Mouse (Mus musculus): ENCODE data around the gene Caprin2. TPM values are rescaled to one million over a fixed set of nuclear protein-coding genes. Genes with fewer than 3 reads are reported as not detected.
A peak's percentile ranks its signal among the peaks of the same experiment; 100 is the strongest.
"Not testable (repeated sequence)": the region's sequence is repeated elsewhere in the genome, so short reads cannot be mapped to it uniquely, and the experiment has no call there.

The Caprin2 gene
- total RNA-seq (2021) = 10 to 100 TPM; 10.1 to 10.3 TPM
- long read RNA-seq, experiment 1, partial matches to known transcripts = 0 of 3 reads
- long read RNA-seq, experiment 1, other reads (novel, unspliced or antisense) = 2 of 3 reads
- long read RNA-seq, experiment 2, transcript Caprin2-202 (19 exons, 3,697 nt) = major isoform, 5 of 21 reads
- long read RNA-seq, experiment 2, partial matches to known transcripts = 4 of 21 reads
- long read RNA-seq, experiment 2, other reads (novel, unspliced or antisense) = 8 of 21 reads

- peak; percentile 91 to 96 for DNase-seq (ENCODE audit: low spot score in 2 of 2)
Observed at GRCm38 (mm10) chr6:148895773-148896506, at the start of gene Caprin2. TSS of gene Caprin2 (minus strand) at chr6:148896237.

- DNase-seq (ENCODE audit: low spot score in 2 of 2) = peak; percentile 63 to 74
Observed at GRCm38 (mm10) chr6:148944767-148945508, 48.9 kb upstream of the Caprin2 start.

GRCm38 (mm10) chr6:148944344-148944766 lies 48.3 kb upstream of the Caprin2 start:
- no peak for DNase-seq (ENCODE audit: low spot score in 2 of 2)

GRCm38 (mm10) chr6:148943695-148944094 lies 47.7 kb upstream of the Caprin2 start:
- no peak for DNase-seq (ENCODE audit: low spot score in 2 of 2)

- no peak for DNase-seq (ENCODE audit: low spot score in 2 of 2)
Observed at GRCm38 (mm10) chr6:148942406-148942805, 46.4 kb upstream of the Caprin2 start.

- DNase-seq (ENCODE audit: low spot score in 2 of 2) = no peak
Observed at GRCm38 (mm10) chr6:148941880-148942279, 45.8 kb upstream of the Caprin2 start.

DNA sequence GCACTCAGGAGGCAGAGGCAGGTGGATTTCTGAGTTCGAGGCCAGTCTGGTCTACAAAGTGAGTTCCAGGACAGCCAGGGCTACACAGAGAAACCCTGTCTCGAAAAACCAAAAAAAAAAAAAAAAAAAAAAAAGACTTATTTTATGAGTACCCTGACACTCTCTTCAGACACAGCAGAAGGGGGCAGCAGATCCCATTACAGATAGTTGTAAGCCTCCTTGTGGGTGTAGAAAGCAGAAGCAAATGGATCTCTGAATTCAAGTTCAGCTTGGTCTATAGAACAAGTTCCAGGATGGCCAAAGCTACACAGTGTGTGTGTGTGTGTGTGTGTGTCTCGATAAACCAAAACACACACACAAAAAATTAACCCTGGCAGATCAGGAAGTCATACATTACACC lies 44.3 kb upstream of the Caprin2 start:
- not testable (repeated sequence) for DNase-seq (ENCODE audit: low spot score in 2 of 2)

GRCm38 (mm10) chr6:148937693-148938092 lies 41.7 kb upstream of the Caprin2 start:
- no peak for DNase-seq (ENCODE audit: low spot score in 2 of 2)

GRCm38 (mm10) chr6:148934961-148935590 lies 39.0 kb upstream of the Caprin2 start:
- no peak for DNase-seq (ENCODE audit: low spot score in 2 of 2)

GRCm38 (mm10) chr6:148931281-148931680 lies 35.2 kb upstream of the Caprin2 start:
- no peak for DNase-seq (ENCODE audit: low spot score in 2 of 2)

- no peak for DNase-seq (ENCODE audit: low spot score in 2 of 2)
Observed at GRCm38 (mm10) chr6:148918841-148919398, 22.9 kb upstream of the Caprin2 start.

- no peak for DNase-seq (ENCODE audit: low spot score in 2 of 2)
Observed at GRCm38 (mm10) chr6:148917672-148918071, 21.6 kb upstream of the Caprin2 start.

GRCm38 (mm10) chr6:148916817-148917216 lies 20.8 kb upstream of the Caprin2 start:
- DNase-seq (ENCODE audit: low spot score in 2 of 2) = peak in 1 of 2 experiments; percentile 24

- DNase-seq (ENCODE audit: low spot score in 2 of 2) = peak in 1 of 2 experiments; percentile 35
Observed at GRCm38 (mm10) chr6:148913938-148914337, 17.9 kb upstream of the Caprin2 start.

DNA sequence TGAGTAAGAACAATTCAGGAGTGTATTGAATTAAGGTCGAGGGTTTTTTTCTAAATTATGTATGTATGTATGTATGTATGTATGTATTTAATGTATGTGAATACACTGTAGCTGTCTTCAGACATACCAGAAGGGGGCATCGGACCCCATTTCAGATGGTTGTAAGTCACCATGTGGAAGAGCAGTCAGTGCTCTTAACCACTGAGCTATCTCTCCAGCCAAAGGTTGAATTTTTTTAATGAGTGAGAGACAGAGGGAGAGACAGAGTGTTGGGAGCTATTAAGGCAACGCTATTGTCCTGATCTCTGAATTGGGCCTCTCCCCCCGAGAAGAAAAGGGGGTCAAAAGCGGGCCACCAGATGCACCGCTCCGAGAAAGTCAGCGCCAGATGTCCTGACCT lies 15.9 kb upstream of the Caprin2 start:
- DNase-seq (ENCODE audit: low spot score in 2 of 2) = not testable (repeated sequence)

GRCm38 (mm10) chr6:148906958-148907357 lies 10.9 kb upstream of the Caprin2 start:
- no peak for DNase-seq (ENCODE audit: low spot score in 2 of 2)

GRCm38 (mm10) chr6:148902728-148903127 lies 6.7 kb upstream of the Caprin2 start:
- no peak for DNase-seq (ENCODE audit: low spot score in 2 of 2)

DNA sequence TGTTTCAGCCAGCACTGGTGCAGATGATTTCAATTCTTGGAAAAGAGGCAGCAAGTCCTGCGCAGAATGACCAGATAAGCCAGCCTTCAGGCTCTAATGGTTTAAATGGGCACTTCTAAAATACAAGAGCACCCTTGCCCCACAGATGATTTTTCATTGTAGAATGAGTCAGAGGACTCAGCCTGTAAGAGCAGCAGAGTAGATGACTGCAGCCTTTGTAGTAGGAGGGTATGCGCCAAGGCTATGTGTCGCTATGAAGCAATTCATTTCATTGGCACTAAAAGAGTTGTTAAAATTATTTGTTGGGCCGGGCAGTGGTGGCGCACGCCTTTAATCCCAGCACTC lies 442 bp upstream of the Caprin2 start:
- no peak for DNase-seq (ENCODE audit: low spot score in 2 of 2)

- DNase-seq (ENCODE audit: low spot score in 2 of 2) = no peak
Observed at GRCm38 (mm10) chr6:148894888-148895772, 907 bp downstream of the Caprin2 start.

- DNase-seq (ENCODE audit: low spot score in 2 of 2) = no peak
Observed at GRCm38 (mm10) chr6:148873911-148874310, 22.1 kb downstream of the Caprin2 start.
